Mouse (Mus musculus): ENCODE measurements around the gene Abcb9.

- no peak for TF ChIP-seq CTCF (IDR thresholded peaks at IDR 0.05; ENCODE audit: control insufficient read depth, insufficient read depth, insufficient read length)
- no peak for TF ChIP-seq CEBPB (IDR thresholded peaks at IDR 0.05; ENCODE audit: low read depth)
- TF ChIP-seq USF1 (IDR thresholded peaks at IDR 0.05; ENCODE audit: low read depth) = no peak
- no peak for TF ChIP-seq MAX (IDR thresholded peaks at IDR 0.05)
- TF ChIP-seq MYOG (IDR thresholded peaks at IDR 0.05; ENCODE audit: control insufficient read depth, extremely low read depth, insufficient read length) = no peak
- no peak for TF ChIP-seq MYOD1 (IDR thresholded peaks at IDR 0.05; ENCODE audit: control insufficient read depth, insufficient read length, low read depth)
- no peak for TF ChIP-seq FOSL1 (IDR thresholded peaks at IDR 0.05; ENCODE audit: insufficient read depth, low read length, poor library complexity, severe bottlenecking)
Observed at GRCm38 (mm10) chr5:124082447-124082846, 13.2 kb downstream of the Abcb9 start.

Measured in C2C12 (cell line).